Mouse (Mus musculus) MEL (cell line): ENCODE measurements around the gene Usp40. TPM values are rescaled to one million over a fixed set of nuclear protein-coding genes. Genes with fewer than 3 reads are reported as not detected.

Experiments used
- DNase-seq: peaks from one replicate; pipeline ENCODE4 v3.0.0; 2011; ENCODE audit warnings: low read depth, low spot score
- H3K27ac ChIP-seq: 2 replicates; pipeline ENCODE4 v1.5.1; 2012; ENCODE audit warnings: low read depth, mild to moderate bottlenecking, control low read depth, low read length, moderate library complexity; ENCODE audit not compliant: control insufficient read depth
- H3K27me3 ChIP-seq, 2 experiments: fragments of 150-350 bp in 1 of 2; sonication (generic) in 1 of 2; 2 replicates each; pipeline ENCODE4 v1.6.1; 2012; ENCODE audit warnings: low read length in 2 of 2, mild to moderate bottlenecking in 2 of 2, improper control_type of control experiment in 1 of 2, moderate library complexity in 1 of 2; ENCODE audit not compliant: insufficient read depth in 2 of 2, control insufficient read depth in 1 of 2
- H3K36me3 ChIP-seq, 2 experiments: 2 replicates each; pipeline ENCODE4 v1.6.1; 2012 to 2014; ENCODE audit warnings: low read length in 2 of 2, improper control_type of control experiment in 1 of 2, inconsistent platforms in 1 of 2, mild to moderate bottlenecking in 1 of 2; ENCODE audit not compliant: insufficient read depth in 2 of 2, control insufficient read depth in 1 of 2
- H3K4me1 ChIP-seq, 2 experiments: fragments of 150-350 bp in 1 of 2; sonication (generic) in 1 of 2; 2 replicates each; pipeline ENCODE4 v1.6.1; 2012; ENCODE audit warnings: low read length in 2 of 2, improper control_type of control experiment in 1 of 2, mild to moderate bottlenecking in 1 of 2; ENCODE audit not compliant: insufficient read depth in 2 of 2, control insufficient read depth in 1 of 2
- H3K4me3 ChIP-seq, 2 experiments: fragments of 150-350 bp in 1 of 2; sonication (generic) in 1 of 2; 2 replicates each; pipeline ENCODE4 v1.5.1; 2012; ENCODE audit warnings: low read depth in 2 of 2, low read length in 2 of 2, mild to moderate bottlenecking in 2 of 2, moderate library complexity in 2 of 2, control low read depth in 1 of 2, improper control_type of control experiment in 1 of 2; ENCODE audit not compliant: control insufficient read depth in 1 of 2, insufficient read depth in 1 of 2
- H3K79me2 ChIP-seq: 2 replicates; pipeline ENCODE4 v1.6.1; 2012; ENCODE audit warnings: mild to moderate bottlenecking, low read length, moderate library complexity; ENCODE audit not compliant: control insufficient read depth, poor library complexity, insufficient read depth
- H3K9ac ChIP-seq: 2 replicates; pipeline ENCODE4 v1.6.1; 2012; ENCODE audit warnings: low read depth, mild to moderate bottlenecking, control low read depth, low read length, moderate library complexity; ENCODE audit not compliant: control insufficient read depth, poor library complexity, severe bottlenecking
- H3K9me3 ChIP-seq: fragments of 150-350 bp; sonication (generic); replicated peaks from 2 replicates; pipeline ENCODE4 v1.6.1; 2012; ENCODE audit warnings: mild to moderate bottlenecking, low read length, improper control_type of control experiment, moderate library complexity; ENCODE audit not compliant: insufficient read depth
- BHLHE40 ChIP-seq: IDR thresholded peaks from 2 replicates; pipeline ENCODE4 v1.6.1; 2012; ENCODE audit warnings: low read depth, mild to moderate bottlenecking, inconsistent platforms, low read length, improper control_type of control experiment, borderline replicate concordance
- ELF1 ChIP-seq: IDR thresholded peaks from 2 replicates; pipeline ENCODE4 v1.6.1; 2014; ENCODE audit warnings: low read depth, mild to moderate bottlenecking, inconsistent platforms, low read length, improper control_type of control experiment, moderate library complexity
- EP300 ChIP-seq, 2 experiments: IDR thresholded peaks; 2 replicates each; pipeline ENCODE4 v1.6.1; 2011; ENCODE audit warnings: improper control_type of control experiment in 2 of 2, low read length in 2 of 2, low read depth in 1 of 2, mild to moderate bottlenecking in 1 of 2
- ETS1 ChIP-seq: IDR thresholded peaks from 2 replicates; pipeline ENCODE4 v1.6.1; 2012; ENCODE audit warnings: low read depth, mild to moderate bottlenecking, inconsistent platforms, low read length, improper control_type of control experiment, moderate library complexity
- GABPA ChIP-seq: IDR thresholded peaks from 2 replicates; pipeline ENCODE4 v1.6.1; 2012; ENCODE audit warnings: low read depth, mild to moderate bottlenecking, inconsistent platforms, low read length, improper control_type of control experiment, moderate library complexity
- GATA1 ChIP-seq: IDR thresholded peaks from 2 replicates; pipeline ENCODE4 v1.6.1; 2011; ENCODE audit warnings: low read depth, low read length, improper control_type of control experiment
- HCFC1 ChIP-seq: IDR thresholded peaks from 2 replicates; pipeline ENCODE4 v1.6.1; 2012; ENCODE audit warnings: low read depth, mild to moderate bottlenecking, inconsistent platforms, low read length, improper control_type of control experiment, moderate library complexity
- JUND ChIP-seq: IDR thresholded peaks from 2 replicates; pipeline ENCODE4 v1.6.1; 2011; ENCODE audit warnings: low read depth, mild to moderate bottlenecking, improper control_type of control experiment, low read length
- KAT2A ChIP-seq: conservative IDR thresholded peaks from 2 replicates; pipeline ENCODE4 v1.6.1; 2012; ENCODE audit warnings: low read depth, low read length, improper control_type of control experiment, inconsistent platforms
- MEF2A ChIP-seq: IDR thresholded peaks from 2 replicates; pipeline ENCODE4 v1.6.1; 2014; ENCODE audit warnings: low read depth, mild to moderate bottlenecking, inconsistent platforms, low read length, improper control_type of control experiment; ENCODE audit not compliant: poor library complexity, insufficient replicate concordance, severe bottlenecking; ENCODE audit errors: extremely low read depth
- NRF1 ChIP-seq: IDR thresholded peaks from 2 replicates; pipeline ENCODE4 v1.6.1; 2014; ENCODE audit warnings: low read depth, mild to moderate bottlenecking, inconsistent platforms, low read length, improper control_type of control experiment, moderate library complexity; ENCODE audit not compliant: poor library complexity, insufficient read depth, severe bottlenecking
- POLR2AphosphoS2 ChIP-seq: IDR thresholded peaks from 2 replicates; pipeline ENCODE4 v1.6.1; 2011; ENCODE audit warnings: low read length, improper control_type of control experiment
- POLR2AphosphoS5 ChIP-seq: IDR thresholded peaks from 2 replicates; pipeline ENCODE4 v1.6.1; 2012; ENCODE audit warnings: low read depth, borderline replicate concordance, mild to moderate bottlenecking, inconsistent platforms, low read length, moderate library complexity, mixed read lengths
- RCOR1 ChIP-seq: IDR thresholded peaks from 2 replicates; pipeline ENCODE4 v1.6.1; 2012; ENCODE audit warnings: low read depth, mild to moderate bottlenecking, inconsistent platforms, low read length, improper control_type of control experiment
- USF1 ChIP-seq: IDR thresholded peaks from 2 replicates; pipeline ENCODE4 v1.6.1; 2014; ENCODE audit warnings: low read depth, mild to moderate bottlenecking, inconsistent platforms, low read length, improper control_type of control experiment, moderate library complexity
- ZKSCAN1 ChIP-seq: IDR thresholded peaks from 2 replicates; pipeline ENCODE4 v1.6.1; 2012; ENCODE audit warnings: low read depth, mild to moderate bottlenecking, inconsistent platforms, low read length, improper control_type of control experiment, moderate library complexity
- polyA plus RNA-seq, 2 experiments: library from polyadenylated mRNA; stranded (reverse) in 1 of 2; unstranded in 1 of 2; fragments of >175 nt in 1 of 2; fragments of >200 nt in 1 of 2; gene quantifications; 2 replicates each; pipeline versions ENCODE4 v1.2.1 to v1.2.4; 2012; ENCODE audit warnings: low replicate concordance in 2 of 2, low read depth in 1 of 2; ENCODE audit not compliant: insufficient read length in 2 of 2, insufficient read depth in 1 of 2, missing spikeins in 1 of 2
- total RNA-seq: library from RNA; depleted of rRNA; stranded (reverse); fragments of 300-350 nt; gene quantifications from 2 replicates; pipeline ENCODE4 v1.2.3, GENCODE M21; 2012

The Usp40 gene
- total and polyA plus RNA-seq, 3 experiments: 8.9 to 10.1 TPM; not detected in 1

DNA sequence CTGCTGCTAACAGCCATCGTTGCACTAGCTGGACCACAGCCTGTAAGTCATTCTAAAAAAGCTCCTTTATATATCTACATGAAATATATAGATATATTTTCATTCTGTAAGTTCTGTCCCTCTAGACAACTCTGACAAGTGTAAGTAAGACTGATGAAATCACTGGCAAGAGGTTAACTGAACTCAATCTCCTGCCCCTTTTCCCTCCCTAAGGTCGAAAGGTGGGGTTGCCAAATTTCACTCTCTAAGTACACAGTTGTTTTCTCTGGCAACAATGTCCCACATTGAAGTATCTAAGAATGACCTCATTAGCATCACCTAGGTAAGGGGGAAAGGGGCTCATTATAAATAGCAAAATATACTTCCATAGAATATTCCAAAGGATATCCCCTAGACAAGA, 15.6 kb downstream of the Usp40 start:
- no peak overlapping the region for H3K9ac ChIP-seq
- H3K4me1 ChIP-seq: peaks cover 0 to 8% of the 10 kb centered on the region in 2 experiments; a peak in 1 of 4 replicates
- no peaks in the 10 kb centered on the region for H3K27me3 ChIP-seq
- no peak overlapping the region; the same call in 1 of the 2 replicates for H3K27ac ChIP-seq
- DNase-seq: no peak
- no peaks in the 10 kb centered on the region for H3K79me2 ChIP-seq
- TF ChIP-seq EP300 (IDR thresholded peaks at IDR 0.05; ENCODE audit: low read depth in 1 of 2, low read length in 2 of 2): peak in 1 of 2 experiments; percentile 37; a peak in 1 of 4 replicates
- no peak for TF ChIP-seq RCOR1
- no peaks in the 10 kb centered on the region for H3K9me3 ChIP-seq
- peaks cover 3 to 19% of the 10 kb centered on the region in 2 experiments; a peak in 3 of 4 replicates for H3K36me3 ChIP-seq
- H3K4me3 ChIP-seq: no peak overlapping the region

DNA sequence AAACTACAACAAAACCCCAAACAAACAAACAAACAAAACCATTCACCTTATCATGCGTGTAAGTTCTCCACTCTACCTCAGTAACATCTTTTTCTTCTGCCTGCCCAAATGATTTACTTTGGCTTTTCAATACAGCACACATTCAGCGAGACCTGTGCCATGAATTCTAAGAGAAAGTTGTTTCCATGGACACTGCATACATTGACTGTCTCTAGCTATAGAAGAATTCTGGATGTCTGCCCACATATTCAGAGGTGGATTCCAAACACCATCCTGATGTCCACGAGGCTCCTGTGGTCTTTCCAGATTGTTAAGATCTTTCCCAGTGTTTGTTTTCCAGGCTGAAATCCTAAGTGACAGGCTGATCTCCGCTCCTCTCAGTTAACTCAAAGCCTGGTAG, 26.1 kb downstream of the Usp40 start:
- Histone ChIP-seq H3K27me3 (no peaks in the 10 kb centered on the region), H3K4me3 (no peak overlapping the region), H3K4me1 (no peaks in the 10 kb centered on the region), H3K36me3 (peaks cover 0 to 17% of the 10 kb centered on the region in 2 experiments; a peak in 2 of 4 replicates), H3K27ac (no peak overlapping the region), H3K79me2 (no peaks in the 10 kb centered on the region), H3K9me3 (no peaks in the 10 kb centered on the region), H3K9ac (no peak overlapping the region)
- DNase-seq: no peak
- TF ChIP-seq HCFC1 (no peak), KAT2A (no peak), GATA1 (no peak), GABPA (no peak), USF1 (no peak), BHLHE40 (no peak), JUND (no peak), MEF2A (no peak), POLR2AphosphoS2 (no peak), POLR2AphosphoS5 (no peak), ELF1 (no peak), ZKSCAN1 (no peak), NRF1 (no peak), RCOR1 (no peak), ETS1 (no peak)
